Mouse (Mus musculus) lung, adult 2 months (tissue): ENCODE measurements around the gene Wasf3.

Experiments used
- CTCF ChIP-seq: fragments of 200-500 bp; IDR thresholded peaks from 2 replicates; pipeline ENCODE4 v1.5.1; 2011; ENCODE audit warnings: mild to moderate bottlenecking, low read length, control low read depth; ENCODE audit not compliant: insufficient read depth
- POLR2A ChIP-seq: fragments of 200-500 bp; IDR thresholded peaks from 2 replicates; pipeline ENCODE4 v1.6.1; 2011; ENCODE audit warnings: low read depth, mild to moderate bottlenecking, control low read depth, low read length, borderline replicate concordance; ENCODE audit errors: extremely low read depth

DNA sequence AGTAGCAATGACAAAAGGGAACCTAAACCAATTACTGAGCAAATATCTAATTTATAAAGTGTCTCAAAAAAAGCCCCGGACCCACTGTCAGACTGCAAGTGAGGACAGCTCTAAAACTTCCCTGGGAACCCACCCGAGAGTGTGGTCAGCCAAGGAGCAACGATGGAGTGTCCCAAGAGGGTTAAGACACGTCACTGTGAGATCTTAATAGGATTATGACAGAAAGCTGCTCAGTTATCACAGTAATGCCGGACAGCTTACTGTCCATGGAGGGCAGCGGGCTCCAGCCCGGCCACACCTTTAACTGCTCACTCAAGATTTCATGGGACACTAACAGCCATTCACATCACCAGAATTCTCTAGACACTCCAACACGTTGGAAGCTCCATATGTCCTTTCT lies 4.7 kb upstream of the Wasf3 start:
- TF ChIP-seq CTCF, result no peak
- no peak for TF ChIP-seq POLR2A
